Comparison of ENCODE assay signal across 11 mouse cellular contexts in the genomic region with DNA sequence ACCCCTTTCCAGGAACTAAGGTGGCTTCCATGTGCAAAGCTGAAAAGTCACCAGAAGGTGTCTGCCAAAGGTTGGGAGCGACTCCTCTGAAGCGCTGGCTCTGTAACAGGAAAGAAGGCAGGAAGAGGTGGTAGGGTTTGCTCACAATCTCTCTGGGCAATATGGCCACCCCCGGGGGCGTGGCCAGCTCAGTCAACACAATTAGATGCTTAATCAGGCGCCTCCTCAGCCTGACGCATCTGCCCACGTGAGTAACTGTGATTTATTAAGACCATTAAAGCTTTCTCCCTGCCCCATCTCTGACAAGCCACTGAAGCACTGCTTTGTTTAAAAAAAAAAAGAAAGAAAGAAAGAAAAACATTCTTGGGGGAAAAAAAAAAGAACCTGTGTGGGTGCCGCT. TPM values are rescaled to one million over a fixed set of nuclear protein-coding genes. Genes with fewer than 3 reads are reported as not detected.
DNase-seq lines count a peak whose midpoint lies in the region; ATAC-seq and TF ChIP-seq lines count a peak whose summit lies in the region.
"Had no signal": no experiment of that assay in that cellular context is flagged by ENCODE, and none has a peak within 500 bp of the region (broad histone marks: within the 10 kb centered on the region; RNA-seq: fewer than 3 reads in every experiment).

No protein-coding gene starts in this region.

- no peak for TF ChIP-seq CTCF in kidney, adult 2 months (conservative IDR thresholded peaks at IDR 0.05; ENCODE audit: insufficient read depth, insufficient read length, low read depth, low read length)

- no peaks in the 10 kb centered on the region for H3K36me3 ChIP-seq in kidney, adult 2 months (ENCODE audit: control insufficient read depth, insufficient read depth, low read length)
- H3K36me3 ChIP-seq in limb, embryonic 13.5 days: no peaks in the 10 kb centered on the region; the same call in 1 of the 2 replicates

- 35% methylated on average over 8 of the region's 8 CpGs for WGBS in kidney, adult 2 months
- WGBS in limb, embryonic 13.5 days: 54% methylated on average over 8 of the region's 8 CpGs

- TF ChIP-seq POLR2A in kidney, adult 2 months (IDR thresholded peaks at IDR 0.05; ENCODE audit: low read depth, low read length): no peak

- H3K9me3 ChIP-seq in limb, embryonic 13.5 days: no peaks in the 10 kb centered on the region

- no peak overlapping the region for H3K27ac ChIP-seq in kidney, adult 2 months (ENCODE audit: insufficient read depth, low read depth, low read length)
- H3K27ac ChIP-seq in limb, embryonic 13.5 days: peak overlapping the region; percentile 73
- H3K27ac ChIP-seq: macrophage had no signal

- ATAC-seq in limb, embryonic 13.5 days (ENCODE audit: low FRiP score, low read depth): no peak
- ATAC-seq: forebrain, embryonic 14.5 days had no signal

- H3K4me1 ChIP-seq in kidney, adult 2 months (ENCODE audit: control insufficient read depth, insufficient read depth, low read length): no peaks in the 10 kb centered on the region
- H3K4me1 ChIP-seq in limb, embryonic 13.5 days: peaks cover 96% of the 10 kb centered on the region

- H3K27me3 ChIP-seq in kidney, adult 2 months (replicated peaks; ENCODE audit: control insufficient read depth, insufficient read depth, low read length): no peaks in the 10 kb centered on the region
- no peaks in the 10 kb centered on the region for H3K27me3 ChIP-seq in limb, embryonic 13.5 days

- H3K4me2 ChIP-seq in limb, embryonic 13.5 days (replicated peaks): no peak overlapping the region

- DNase-seq in kidney, adult 2 months: peak; percentile 31
- DNase-seq in kidney, adult 9 months: no peak
- peak; percentile 63 for DNase-seq in CD4-positive, CD25-positive, alpha-beta regulatory T cell, adult 2 months (ENCODE audit: low read depth, low spot score)
- DNase-seq in fat pad, adult 2 months (ENCODE audit: extremely low read depth, low read depth, low spot score): peak; percentile 40
- no peak for DNase-seq in right cerebral cortex, postnatal 4 days
- DNase-seq in cerebellum, adult 9-10 months: no peak
- DNase-seq in urinary bladder, postnatal 10 days (ENCODE audit: low spot score): no peak
- DNase-seq: adrenal gland, postnatal 10 days had no signal

- no peak overlapping the region for H3K4me3 ChIP-seq in kidney, adult 2 months (ENCODE audit: insufficient read depth, low read depth, low read length)
- H3K4me3 ChIP-seq in limb, embryonic 13.5 days: no peak overlapping the region

- H3K9ac ChIP-seq in limb, embryonic 13.5 days: no peak overlapping the region

RNA-seq across cellular contexts. Expression of a gene that starts 22.1 kb away (rescaled TPM):
- 1.9 and 2.3 TPM in 2 replicates for polyA plus RNA-seq in kidney, adult 2 months (2012; rRNA removed)
- 21.2 and 23.0 TPM in 2 replicates for polyA plus RNA-seq in limb, embryonic 13.5 days (2015; fragmentation: Nextera tagmentation; extraction: Ambion mirVana)
- polyA plus RNA-seq: macrophage had no signal

Comparison
In these comparisons a context has a peak if more than half of its experiments do, and no peak if none do; other contexts are left out.
1. DNase-seq: peak in kidney, adult 2 months (single experiment), CD4-positive, CD25-positive, alpha-beta regulatory T cell, adult 2 months (single experiment) and fat pad, adult 2 months (single experiment); none in kidney, adult 9 months (single experiment), right cerebral cortex, postnatal 4 days (single experiment), cerebellum, adult 9-10 months (single experiment) and urinary bladder, postnatal 10 days (single experiment).